Mouse (Mus musculus): ENCODE data around the gene Nol6. TPM values are rescaled to one million over a fixed set of nuclear protein-coding genes. Genes with fewer than 3 reads are reported as not detected.
"Not testable (repeated sequence)": the region's sequence is repeated elsewhere in the genome, so short reads cannot be mapped to it uniquely, and the experiment has no call there.

Nol6 gene
- total and polyA plus RNA-seq, 2 experiments from 2014 or later, result 39.9 to 70.8 TPM

DNA sequence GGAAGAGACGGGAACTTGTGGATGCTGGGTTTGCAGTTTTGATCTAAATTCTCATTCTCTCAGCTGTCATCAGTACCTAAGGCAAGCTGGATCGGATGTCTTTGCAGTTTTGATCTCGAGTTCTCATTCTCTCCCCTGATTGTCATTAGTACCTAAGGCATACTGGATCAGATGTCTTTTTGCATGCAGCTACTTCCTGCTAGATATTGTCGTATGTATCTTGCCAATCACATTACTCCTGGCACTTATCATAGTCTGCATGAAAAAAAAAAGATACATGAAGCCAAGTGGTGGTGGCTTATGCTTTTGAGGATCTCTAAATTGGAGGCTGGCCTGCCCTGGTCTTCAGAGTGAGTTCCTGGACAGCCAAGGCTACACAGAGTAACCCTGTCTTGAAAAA lies 39.4 kb downstream of the Nol6 start:
- no peaks in the 10 kb centered on the region for H3K36me3 ChIP-seq (ENCODE audit: insufficient read depth, low read length)
- no peaks in the 10 kb centered on the region for H3K9me3 ChIP-seq (ENCODE audit: low read length)
- TF ChIP-seq CTCF (IDR thresholded peaks at IDR 0.05), result no peak
- DNase-seq (ENCODE audit: low spot score), result no peak
- H3K4me2 ChIP-seq (ENCODE audit: low read depth, low read length, poor library complexity, severe bottlenecking), result no peak overlapping the region
- H3K4me1 ChIP-seq (ENCODE audit: insufficient read depth, low read length), result no peaks in the 10 kb centered on the region
- ATAC-seq (ENCODE audit: low FRiP score), result no peak
- H3K27me3 ChIP-seq (ENCODE audit: insufficient read depth, low read length), result no peaks in the 10 kb centered on the region
- H3K9ac ChIP-seq (replicated peaks; ENCODE audit: low read length, poor library complexity, severe bottlenecking), result no peak overlapping the region
- no peak overlapping the region for H3K4me3 ChIP-seq (ENCODE audit: low read depth, low read length)
- 78% methylated on average over 4 of the region's 4 CpGs for WGBS
- no peak overlapping the region for H3K27ac ChIP-seq (ENCODE audit: low read depth, low read length)

DNA sequence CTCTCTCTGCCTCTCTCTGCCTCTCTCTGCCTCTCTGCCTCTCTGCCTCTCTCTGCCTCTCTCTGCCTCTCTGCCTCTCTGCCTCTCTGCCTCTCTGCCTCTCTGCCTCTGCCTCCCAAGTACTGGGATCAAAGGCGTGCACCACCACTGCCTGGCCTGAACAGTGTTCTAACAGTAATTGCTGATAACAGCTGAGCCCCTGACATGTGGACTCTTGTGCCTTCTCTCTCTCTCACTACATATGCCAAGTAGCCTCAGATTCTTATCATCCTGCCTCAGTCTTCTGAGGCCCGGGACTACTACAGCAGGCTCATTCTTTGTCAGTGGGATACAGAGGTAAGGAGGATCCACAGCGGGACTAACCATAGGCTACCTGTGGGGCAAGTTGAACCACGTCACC lies 41.5 kb downstream of the Nol6 start:
- H3K4me1 ChIP-seq (ENCODE audit: insufficient read depth, low read length); H3K4me3 ChIP-seq (ENCODE audit: low read depth, low read length); H3K27ac ChIP-seq (ENCODE audit: low read depth, low read length); H3K27me3 ChIP-seq (ENCODE audit: insufficient read depth, low read length); H3K36me3 ChIP-seq (ENCODE audit: insufficient read depth, low read length); H3K9ac ChIP-seq (replicated peaks; ENCODE audit: low read length, poor library complexity, severe bottlenecking); H3K4me2 ChIP-seq (ENCODE audit: low read depth, low read length, poor library complexity, severe bottlenecking); H3K9me3 ChIP-seq (ENCODE audit: low read length); DNase-seq (ENCODE audit: low spot score); ATAC-seq (ENCODE audit: low FRiP score): not testable (repeated sequence)
- 77% methylated on average over 4 of the region's 4 CpGs for WGBS

DNA sequence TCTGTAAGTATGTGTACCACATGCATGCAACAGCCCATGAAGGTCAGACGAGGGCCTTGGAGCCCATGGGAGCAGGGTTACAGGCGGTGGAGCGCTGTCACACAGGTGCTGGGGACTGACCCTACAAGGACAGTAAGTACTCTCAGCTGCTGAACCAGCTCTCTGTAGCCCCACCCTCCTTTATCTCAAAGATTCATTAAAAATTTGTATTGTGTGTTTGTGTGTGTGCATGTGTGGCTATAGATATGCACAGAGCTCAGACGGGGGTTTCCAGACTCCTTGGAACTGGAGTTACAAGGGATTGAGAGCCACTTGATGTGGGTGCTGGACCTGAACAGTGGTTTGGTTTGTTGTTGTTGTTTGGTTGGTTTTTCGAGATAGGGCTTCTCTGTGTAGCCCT lies 42.5 kb downstream of the Nol6 start:
- Histone ChIP-seq H3K4me1 (ENCODE audit: insufficient read depth, low read length) (no peaks in the 10 kb centered on the region), H3K27me3 (ENCODE audit: insufficient read depth, low read length) (no peaks in the 10 kb centered on the region), H3K4me2 (ENCODE audit: low read depth, low read length, poor library complexity, severe bottlenecking) (no peak overlapping the region), H3K9me3 (ENCODE audit: low read length) (no peaks in the 10 kb centered on the region), H3K4me3 (ENCODE audit: low read depth, low read length) (no peak overlapping the region), H3K27ac (ENCODE audit: low read depth, low read length) (no peak overlapping the region), H3K36me3 (ENCODE audit: insufficient read depth, low read length) (no peaks in the 10 kb centered on the region), H3K9ac (replicated peaks; ENCODE audit: low read length, poor library complexity, severe bottlenecking) (no peak overlapping the region)
- WGBS, result 85% methylated on average over 5 of the region's 5 CpGs
- DNase-seq (ENCODE audit: low spot score) (no peak), ATAC-seq (ENCODE audit: low FRiP score) (no peak)
- no peak for TF ChIP-seq CTCF (IDR thresholded peaks at IDR 0.05)

DNA sequence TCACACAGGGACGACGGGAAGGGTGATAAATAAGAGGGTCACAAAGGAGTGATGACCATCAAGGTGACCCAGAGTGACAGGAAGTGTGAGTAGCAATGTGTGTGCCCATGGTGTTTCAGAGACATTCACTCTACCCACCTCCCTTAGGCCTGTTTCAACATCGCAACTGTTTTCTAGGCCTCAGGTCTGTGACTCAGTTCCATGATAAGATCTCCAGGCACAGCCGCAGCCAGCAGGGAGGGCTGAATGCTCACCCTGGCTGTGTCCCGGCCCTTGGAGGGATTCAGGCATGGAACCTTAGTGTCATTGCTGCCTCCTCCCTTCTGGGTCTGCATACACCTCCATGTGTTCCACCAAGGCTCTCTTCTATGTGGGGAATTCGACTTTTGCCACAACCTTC lies 45.5 kb downstream of the Nol6 start:
- no peak for TF ChIP-seq CTCF (IDR thresholded peaks at IDR 0.05)
- ATAC-seq (ENCODE audit: low FRiP score), result no peak
- H3K4me2 ChIP-seq (ENCODE audit: low read depth, low read length, poor library complexity, severe bottlenecking), result no peak overlapping the region
- no peaks in the 10 kb centered on the region for H3K36me3 ChIP-seq (ENCODE audit: insufficient read depth, low read length)
- no peak for DNase-seq (ENCODE audit: low spot score)
- no peaks in the 10 kb centered on the region for H3K9me3 ChIP-seq (ENCODE audit: low read length)
- no peaks in the 10 kb centered on the region for H3K4me1 ChIP-seq (ENCODE audit: insufficient read depth, low read length)
- H3K27me3 ChIP-seq (ENCODE audit: insufficient read depth, low read length), result no peaks in the 10 kb centered on the region
- no peak overlapping the region for H3K27ac ChIP-seq (ENCODE audit: low read depth, low read length)
- no peak overlapping the region for H3K4me3 ChIP-seq (ENCODE audit: low read depth, low read length)
- 76% methylated on average over 6 of the region's 6 CpGs for WGBS
- no peak overlapping the region for H3K9ac ChIP-seq (replicated peaks; ENCODE audit: low read length, poor library complexity, severe bottlenecking)

DNA sequence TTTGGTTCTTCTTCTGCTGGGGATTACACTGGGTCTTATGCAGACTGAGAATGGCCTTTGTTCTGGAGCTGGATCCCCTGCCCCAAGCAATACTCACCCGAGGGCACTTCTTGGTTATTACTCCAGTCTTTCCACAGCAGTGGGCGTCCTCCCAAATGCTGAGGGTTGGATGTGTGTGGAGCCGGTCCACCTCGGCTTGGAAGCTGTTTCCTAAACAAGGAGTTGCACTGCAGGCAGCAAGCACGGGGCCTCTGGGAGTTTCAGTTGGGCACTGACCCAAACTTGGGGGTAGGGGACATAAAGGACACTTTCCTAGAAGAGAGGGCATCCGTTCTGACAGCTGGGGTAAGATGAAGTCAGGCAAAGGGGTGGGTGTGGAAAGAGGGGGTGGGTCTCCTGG lies 49.8 kb downstream of the Nol6 start:
- Histone ChIP-seq H3K4me2 (ENCODE audit: low read depth, low read length, poor library complexity, severe bottlenecking) (no peak overlapping the region), H3K9me3 (ENCODE audit: low read length) (no peaks in the 10 kb centered on the region), H3K36me3 (ENCODE audit: insufficient read depth, low read length) (no peaks in the 10 kb centered on the region), H3K4me1 (ENCODE audit: insufficient read depth, low read length) (no peaks in the 10 kb centered on the region), H3K4me3 (ENCODE audit: low read depth, low read length) (no peak overlapping the region), H3K9ac (replicated peaks; ENCODE audit: low read length, poor library complexity, severe bottlenecking) (no peak overlapping the region), H3K27ac (ENCODE audit: low read depth, low read length) (no peak overlapping the region), H3K27me3 (ENCODE audit: insufficient read depth, low read length) (no peaks in the 10 kb centered on the region)
- ATAC-seq (ENCODE audit: low FRiP score), result no peak
- TF ChIP-seq CTCF (IDR thresholded peaks at IDR 0.05), result no peak
- no peak for DNase-seq (ENCODE audit: low spot score)
- 64% methylated on average over 6 of the region's 6 CpGs for WGBS

DNA sequence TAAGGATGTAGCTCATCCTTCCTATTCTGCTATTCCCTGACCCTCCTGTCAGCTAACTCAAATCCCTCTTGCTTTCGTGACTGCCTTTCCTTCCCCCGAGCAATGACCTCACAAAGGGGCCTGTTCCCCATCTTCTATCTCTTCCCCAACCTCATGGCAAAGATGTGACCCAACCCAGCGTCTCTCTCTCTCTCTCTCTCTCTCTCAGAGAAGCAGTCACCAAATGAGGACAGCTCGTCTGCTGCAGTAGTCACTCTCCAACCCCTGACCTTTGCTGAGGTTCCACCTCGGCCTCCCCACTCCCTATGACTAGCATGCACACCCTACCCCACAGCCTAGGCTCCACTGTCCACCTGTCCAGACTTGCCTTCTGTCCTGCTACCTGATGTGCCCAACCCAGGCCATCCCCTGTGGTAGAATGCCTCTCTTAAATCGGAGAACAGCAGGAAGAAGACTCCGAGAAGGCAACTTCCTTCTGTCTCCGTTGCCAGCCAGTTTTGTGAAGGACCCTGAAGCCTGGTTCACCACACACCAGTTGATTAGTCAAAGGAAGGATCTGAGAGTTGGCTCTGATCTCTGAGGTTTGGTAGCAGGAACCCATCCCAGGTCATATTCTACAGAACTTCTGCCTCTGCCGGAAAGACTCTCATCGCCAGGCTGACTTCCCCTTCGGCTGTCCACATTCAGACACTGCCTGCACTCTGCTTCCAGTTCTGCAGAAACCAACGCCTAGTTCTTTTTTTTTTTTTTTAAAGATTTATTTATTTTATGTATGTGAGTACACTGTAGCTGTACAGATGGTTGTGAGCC lies 51.0 kb downstream of the Nol6 start:
- Histone ChIP-seq H3K4me2 (ENCODE audit: low read depth, low read length, poor library complexity, severe bottlenecking) (no peak overlapping the region), H3K4me3 (ENCODE audit: low read depth, low read length) (no peak overlapping the region), H3K27me3 (ENCODE audit: insufficient read depth, low read length) (no peaks in the 10 kb centered on the region), H3K4me1 (ENCODE audit: insufficient read depth, low read length) (no peaks in the 10 kb centered on the region), H3K27ac (ENCODE audit: low read depth, low read length) (no peak overlapping the region), H3K9ac (replicated peaks; ENCODE audit: low read length, poor library complexity, severe bottlenecking) (no peak overlapping the region), H3K9me3 (ENCODE audit: low read length) (no peaks in the 10 kb centered on the region), H3K36me3 (ENCODE audit: insufficient read depth, low read length) (no peaks in the 10 kb centered on the region)
- TF ChIP-seq CTCF (IDR thresholded peaks at IDR 0.05), result no peak
- DNase-seq (ENCODE audit: low spot score) (no peak), ATAC-seq (ENCODE audit: low FRiP score) (no peak)
- WGBS, result 82% methylated on average over 12 of the region's 12 CpGs

Measured in midbrain, postnatal 0 days (tissue).